Mouse (Mus musculus): ENCODE measurements around the gene Zbtb20. TPM values are rescaled to one million over a fixed set of nuclear protein-coding genes. Genes with fewer than 3 reads are reported as not detected.
A peak's percentile ranks its signal among the peaks of the same experiment; 100 is the strongest.

Gene Zbtb20
- polyA plus RNA-seq, 1 experiment from 2014 or later, result 35.1 TPM

- ATAC-seq (ENCODE audit: insufficient number of reproducible peaks, insufficient read depth, low FRiP score, low read depth), result no peak
- WGBS, result 88% methylated on average over 4 of the region's 4 CpGs
- Histone ChIP-seq H3K27ac (ENCODE audit: low read length) (no peak overlapping the region), H3K9ac (replicated peaks; ENCODE audit: low read depth, low read length) (no peak overlapping the region), H3K4me1 (ENCODE audit: control insufficient read depth, insufficient read depth, low read length) (peaks cover under 1% of the 10 kb centered on the region; the same call in 1 of the 2 replicates), H3K27me3 (ENCODE audit: control insufficient read depth, insufficient read depth, low read length) (no peaks in the 10 kb centered on the region), H3K4me3 (ENCODE audit: low read depth, low read length) (no peak overlapping the region), H3K9me3 (ENCODE audit: control insufficient read depth, low read depth, low read length) (no peaks in the 10 kb centered on the region), H3K36me3 (ENCODE audit: control insufficient read depth, insufficient read depth, low read length) (no peaks in the 10 kb centered on the region), H3K4me2 (replicated peaks; ENCODE audit: low read depth, low read length) (no peak overlapping the region)
These were observed 465.0 kb downstream of the Zbtb20 start for GRCm38 (mm10) chr16:43340712-43341111.

DNA sequence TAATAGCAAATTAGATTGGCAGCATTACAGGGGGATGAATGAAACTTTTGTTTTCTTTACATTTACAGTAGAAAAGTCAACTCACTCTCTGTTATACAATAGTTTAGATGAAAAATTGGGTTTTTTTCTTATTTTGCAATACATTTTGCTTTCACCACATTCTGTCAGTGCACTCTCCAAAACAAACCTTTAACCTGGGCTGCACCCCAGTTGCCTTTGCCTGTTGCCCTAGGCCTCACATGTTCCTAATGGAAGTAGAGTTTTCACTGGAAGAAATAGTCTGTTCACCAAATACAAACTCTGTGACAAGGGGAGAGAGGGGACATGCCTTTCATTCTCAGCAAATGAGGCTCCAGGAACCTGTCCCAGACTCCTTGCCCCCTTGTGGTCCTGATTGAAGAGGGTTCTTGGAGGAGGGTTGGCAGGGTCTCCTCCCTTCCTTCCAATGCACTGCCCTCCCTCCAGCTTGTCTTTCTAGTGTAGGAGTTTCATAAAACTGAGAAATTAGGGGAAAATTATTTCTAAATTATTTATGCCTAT lies 466.3 kb downstream of the Zbtb20 start:
- no peak overlapping the region for H3K27ac ChIP-seq (ENCODE audit: low read length)
- no peaks in the 10 kb centered on the region for H3K4me1 ChIP-seq (ENCODE audit: control insufficient read depth, insufficient read depth, low read length)
- H3K27me3 ChIP-seq (ENCODE audit: control insufficient read depth, insufficient read depth, low read length), result no peaks in the 10 kb centered on the region
- no peak overlapping the region for H3K4me2 ChIP-seq (replicated peaks; ENCODE audit: low read depth, low read length)
- no peaks in the 10 kb centered on the region for H3K9me3 ChIP-seq (ENCODE audit: control insufficient read depth, low read depth, low read length)
- ATAC-seq (ENCODE audit: insufficient number of reproducible peaks, insufficient read depth, low FRiP score, low read depth), result no peak
- H3K9ac ChIP-seq (replicated peaks; ENCODE audit: low read depth, low read length), result no peak overlapping the region
- H3K36me3 ChIP-seq (ENCODE audit: control insufficient read depth, insufficient read depth, low read length), result no peaks in the 10 kb centered on the region
- no peak overlapping the region for H3K4me3 ChIP-seq (ENCODE audit: low read depth, low read length)

- H3K9ac ChIP-seq (replicated peaks; ENCODE audit: low read depth, low read length), result no peak overlapping the region
- H3K9me3 ChIP-seq (ENCODE audit: control insufficient read depth, low read depth, low read length), result no peaks in the 10 kb centered on the region
- no peak overlapping the region for H3K4me3 ChIP-seq (ENCODE audit: low read depth, low read length)
- H3K36me3 ChIP-seq (ENCODE audit: control insufficient read depth, insufficient read depth, low read length), result no peaks in the 10 kb centered on the region
- no peak overlapping the region for H3K27ac ChIP-seq (ENCODE audit: low read length)
- no peak for ATAC-seq (ENCODE audit: insufficient number of reproducible peaks, insufficient read depth, low FRiP score, low read depth)
- H3K4me1 ChIP-seq (ENCODE audit: control insufficient read depth, insufficient read depth, low read length), result no peaks in the 10 kb centered on the region
- H3K4me2 ChIP-seq (replicated peaks; ENCODE audit: low read depth, low read length), result no peak overlapping the region
- no peaks in the 10 kb centered on the region for H3K27me3 ChIP-seq (ENCODE audit: control insufficient read depth, insufficient read depth, low read length)
These were observed 470.4 kb downstream of the Zbtb20 start for GRCm38 (mm10) chr16:43346094-43346493.

GRCm38 (mm10) chr16:43355776-43356645 lies 480.3 kb downstream of the Zbtb20 start:
- no peaks in the 10 kb centered on the region for H3K4me1 ChIP-seq (ENCODE audit: control insufficient read depth, insufficient read depth, low read length)
- no peaks in the 10 kb centered on the region for H3K27me3 ChIP-seq (ENCODE audit: control insufficient read depth, insufficient read depth, low read length)
- H3K36me3 ChIP-seq (ENCODE audit: control insufficient read depth, insufficient read depth, low read length), result no peaks in the 10 kb centered on the region
- H3K27ac ChIP-seq (ENCODE audit: low read length), result no peak overlapping the region
- ATAC-seq (ENCODE audit: insufficient number of reproducible peaks, insufficient read depth, low FRiP score, low read depth), result no peak
- WGBS, result 76% methylated on average over 9 of the region's 9 CpGs
- H3K9ac ChIP-seq (replicated peaks; ENCODE audit: low read depth, low read length), result no peak overlapping the region
- no peak overlapping the region for H3K4me2 ChIP-seq (replicated peaks; ENCODE audit: low read depth, low read length)
- no peak overlapping the region for H3K4me3 ChIP-seq (ENCODE audit: low read depth, low read length)
- no peaks in the 10 kb centered on the region for H3K9me3 ChIP-seq (ENCODE audit: control insufficient read depth, low read depth, low read length)

GRCm38 (mm10) chr16:43359546-43359945 lies 483.9 kb downstream of the Zbtb20 start:
- no peaks in the 10 kb centered on the region for H3K27me3 ChIP-seq (ENCODE audit: control insufficient read depth, insufficient read depth, low read length)
- H3K36me3 ChIP-seq (ENCODE audit: control insufficient read depth, insufficient read depth, low read length), result no peaks in the 10 kb centered on the region
- no peak for ATAC-seq (ENCODE audit: insufficient number of reproducible peaks, insufficient read depth, low FRiP score, low read depth)
- peaks cover 14% of the 10 kb centered on the region; the same call in 1 of the 2 replicates for H3K4me1 ChIP-seq (ENCODE audit: control insufficient read depth, insufficient read depth, low read length)
- H3K4me3 ChIP-seq (ENCODE audit: low read depth, low read length), result no peak overlapping the region
- WGBS, result 67% methylated on average over 3 of the region's 3 CpGs
- H3K9ac ChIP-seq (replicated peaks; ENCODE audit: low read depth, low read length), result no peak overlapping the region
- H3K4me2 ChIP-seq (replicated peaks; ENCODE audit: low read depth, low read length), result no peak overlapping the region
- no peak overlapping the region for H3K27ac ChIP-seq (ENCODE audit: low read length)
- no peaks in the 10 kb centered on the region for H3K9me3 ChIP-seq (ENCODE audit: control insufficient read depth, low read depth, low read length)

DNA sequence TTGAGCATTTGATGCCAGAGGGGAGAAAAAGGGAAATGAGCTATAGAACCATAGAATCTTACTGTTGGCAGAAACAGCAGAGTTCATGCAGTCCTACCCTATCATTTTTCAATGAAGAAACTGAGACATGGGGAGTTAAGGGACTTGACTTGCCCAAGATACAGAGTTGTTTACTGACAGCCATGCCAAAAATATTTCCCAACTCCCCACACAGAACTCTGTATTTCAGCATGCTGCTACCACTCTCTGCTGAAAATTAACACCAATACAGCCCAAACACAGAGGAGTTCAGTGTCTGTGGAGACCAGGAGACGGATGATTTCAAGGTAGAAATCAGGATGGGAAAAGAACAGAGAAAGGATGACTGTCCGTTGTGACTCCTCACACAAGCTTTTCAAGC lies 484.4 kb downstream of the Zbtb20 start:
- H3K27me3 ChIP-seq (ENCODE audit: control insufficient read depth, insufficient read depth, low read length), result no peaks in the 10 kb centered on the region
- H3K36me3 ChIP-seq (ENCODE audit: control insufficient read depth, insufficient read depth, low read length), result no peaks in the 10 kb centered on the region
- H3K9me3 ChIP-seq (ENCODE audit: control insufficient read depth, low read depth, low read length), result no peaks in the 10 kb centered on the region
- H3K4me1 ChIP-seq (ENCODE audit: control insufficient read depth, insufficient read depth, low read length), result peaks cover 15% of the 10 kb centered on the region; the same call in 1 of the 2 replicates
- no peak overlapping the region for H3K9ac ChIP-seq (replicated peaks; ENCODE audit: low read depth, low read length)
- ATAC-seq (ENCODE audit: insufficient number of reproducible peaks, insufficient read depth, low FRiP score, low read depth), result no peak
- 93% methylated on average over 2 of the region's 2 CpGs for WGBS
- no peak overlapping the region for H3K4me2 ChIP-seq (replicated peaks; ENCODE audit: low read depth, low read length)
- H3K4me3 ChIP-seq (ENCODE audit: low read depth, low read length), result no peak overlapping the region
- H3K27ac ChIP-seq (ENCODE audit: low read length), result no peak overlapping the region

DNA sequence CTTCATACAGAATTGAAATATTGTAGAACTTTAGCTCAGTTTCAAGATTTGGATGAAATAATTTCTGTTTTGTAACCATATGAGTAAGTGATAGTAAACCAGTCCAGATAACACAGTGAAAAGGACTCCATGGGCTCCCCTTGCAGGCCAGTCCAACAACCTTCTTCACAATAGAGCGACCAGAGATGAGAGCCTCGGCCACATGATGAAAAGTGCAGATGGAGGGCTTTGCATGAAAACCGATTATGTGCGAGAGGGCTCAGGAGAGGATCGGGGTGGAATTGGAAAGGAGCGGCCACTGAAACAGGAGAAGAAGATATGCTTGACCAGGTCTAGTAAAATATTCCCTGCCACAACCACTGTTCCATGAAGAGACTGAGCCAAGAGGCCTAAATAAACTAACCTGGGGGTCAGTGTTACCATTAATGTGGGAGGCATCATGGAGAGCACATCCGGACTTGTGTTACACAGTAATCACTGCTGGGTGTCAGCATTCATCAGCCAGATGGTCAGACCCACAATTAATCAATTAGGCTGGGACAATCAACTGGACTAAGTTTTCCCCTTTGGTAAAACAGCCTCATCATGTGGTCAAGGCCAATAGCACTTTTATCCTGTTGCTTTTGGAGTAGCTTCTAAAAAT lies 485.3 kb downstream of the Zbtb20 start:
- WGBS, result 77% methylated on average over 7 of the region's 7 CpGs
- no peak overlapping the region for H3K27ac ChIP-seq (ENCODE audit: low read length)
- no peak for ATAC-seq (ENCODE audit: insufficient number of reproducible peaks, insufficient read depth, low FRiP score, low read depth)

DNA sequence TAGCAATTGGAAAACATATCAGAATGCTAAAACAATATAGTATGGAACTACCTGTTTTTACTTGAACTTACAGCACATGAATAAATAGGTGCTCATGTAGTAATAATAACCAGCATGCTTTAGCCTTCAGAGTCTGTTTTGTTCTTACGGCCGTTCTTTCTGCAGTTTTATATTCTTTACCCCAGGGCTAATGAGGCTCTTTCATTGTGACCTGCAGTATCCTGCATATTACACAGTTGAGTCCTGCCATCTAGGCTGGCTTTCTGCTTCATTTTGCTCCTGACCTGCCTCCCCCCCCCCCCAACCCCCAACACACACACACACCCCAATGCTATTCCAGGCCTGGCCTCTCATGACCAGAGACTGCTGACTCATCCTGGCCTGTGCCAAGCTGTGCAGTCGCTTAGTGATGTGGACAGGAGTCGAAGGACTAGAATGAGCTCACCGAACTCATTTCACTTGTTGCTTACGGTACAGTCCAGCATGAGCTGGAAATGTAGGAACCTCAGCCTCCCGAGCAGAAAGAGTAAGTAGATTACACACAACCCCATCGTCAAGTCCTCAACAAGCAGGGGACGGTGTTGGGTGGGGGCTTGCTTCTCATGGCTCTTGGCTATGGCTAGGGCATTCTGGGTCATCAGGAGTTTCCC lies 487.1 kb downstream of the Zbtb20 start:
- Histone ChIP-seq H3K9ac (replicated peaks; ENCODE audit: low read depth, low read length) (no peak overlapping the region), H3K9me3 (ENCODE audit: control insufficient read depth, low read depth, low read length) (no peaks in the 10 kb centered on the region), H3K4me1 (ENCODE audit: control insufficient read depth, insufficient read depth, low read length) (peaks cover 15% of the 10 kb centered on the region; the same call in 1 of the 2 replicates), H3K4me2 (replicated peaks; ENCODE audit: low read depth, low read length) (no peak overlapping the region; the same call in 1 of the 2 replicates), H3K36me3 (ENCODE audit: control insufficient read depth, insufficient read depth, low read length) (no peaks in the 10 kb centered on the region), H3K4me3 (ENCODE audit: low read depth, low read length) (no peak overlapping the region), H3K27ac (ENCODE audit: low read length) (peak overlapping the region; percentile 80; the same call in 1 of the 2 replicates), H3K27me3 (ENCODE audit: control insufficient read depth, insufficient read depth, low read length) (no peaks in the 10 kb centered on the region)
- WGBS, result 69% methylated on average over 9 of the region's 9 CpGs
- ATAC-seq (ENCODE audit: insufficient number of reproducible peaks, insufficient read depth, low FRiP score, low read depth), result peak; percentile 68; the same call in 1 of the 2 replicates

More for the DNA sequence above, 485.3 kb downstream of the Zbtb20 start:
- Histone ChIP-seq H3K9ac (replicated peaks; ENCODE audit: low read depth, low read length) (no peak overlapping the region), H3K27me3 (ENCODE audit: control insufficient read depth, insufficient read depth, low read length) (no peaks in the 10 kb centered on the region), H3K4me2 (replicated peaks; ENCODE audit: low read depth, low read length) (no peak overlapping the region), H3K4me3 (ENCODE audit: low read depth, low read length) (no peak overlapping the region), H3K9me3 (ENCODE audit: control insufficient read depth, low read depth, low read length) (no peaks in the 10 kb centered on the region), H3K4me1 (ENCODE audit: control insufficient read depth, insufficient read depth, low read length) (peaks cover 15% of the 10 kb centered on the region; the same call in 1 of the 2 replicates), H3K36me3 (ENCODE audit: control insufficient read depth, insufficient read depth, low read length) (no peaks in the 10 kb centered on the region)
